Mouse (Mus musculus) CH12.LX (cell line): ENCODE measurements around the gene Ppp2r5e. TPM values are rescaled to one million over a fixed set of nuclear protein-coding genes. Genes with fewer than 3 reads are reported as not detected.

ENCODE experiments used
- DNase-seq: peaks from one replicate; pipeline ENCODE4 v3.0.0-alpha.2; 2013; ENCODE audit errors: extremely low read depth
- H3K27ac ChIP-seq: 2 replicates; pipeline ENCODE4 v1.5.1; 2012; ENCODE audit warnings: low read depth, mild to moderate bottlenecking, control low read depth, moderate library complexity; ENCODE audit not compliant: insufficient read depth
- H3K27me3 ChIP-seq: replicated peaks from 2 replicates; pipeline ENCODE3; 2012; ENCODE audit warnings: inconsistent platforms
- H3K36me3 ChIP-seq, 2 experiments: replicated peaks in 1 of 2; 2 replicates each; pipeline versions ENCODE3 to v1.6.1; 2012; ENCODE audit warnings: inconsistent platforms in 1 of 2, low read length in 1 of 2, mild to moderate bottlenecking in 1 of 2, mixed read lengths in 1 of 2, moderate library complexity in 1 of 2; ENCODE audit not compliant: control insufficient read depth in 1 of 2, insufficient read depth in 1 of 2
- H3K4me1 ChIP-seq, 2 experiments: 2 replicates each; pipeline ENCODE4 v1.6.1; 2012; ENCODE audit warnings: inconsistent platforms in 1 of 2, moderate library complexity in 1 of 2; ENCODE audit not compliant: insufficient read depth in 2 of 2, control insufficient read depth in 1 of 2
- H3K4me2 ChIP-seq: 2 replicates; pipeline ENCODE4 v1.6.1; 2012; ENCODE audit warnings: low read depth, mild to moderate bottlenecking, control low read depth; ENCODE audit not compliant: poor library complexity, insufficient read depth, severe bottlenecking
- H3K4me3 ChIP-seq, 3 experiments: fragments of 150-350 bp in 1 of 3; sonication (generic) in 1 of 3; replicated peaks in 1 of 3; 2 replicates each; pipeline versions ENCODE3 to v1.5.1; 2011 to 2012; ENCODE audit warnings: low read depth in 2 of 3, low read length in 2 of 3, mild to moderate bottlenecking in 2 of 3, moderate library complexity in 2 of 3, control low read depth in 1 of 3, improper control_type of control experiment in 1 of 3, inconsistent platforms in 1 of 3, mixed read lengths in 1 of 3; ENCODE audit not compliant: poor library complexity in 1 of 3
- H3K79me2 ChIP-seq: replicated peaks from 2 replicates; pipeline ENCODE4 v1.6.1; 2012; ENCODE audit warnings: mild to moderate bottlenecking, moderate library complexity; ENCODE audit not compliant: control insufficient read depth, poor library complexity, insufficient read depth, severe bottlenecking; ENCODE audit errors: extremely low read depth
- H3K9ac ChIP-seq: 2 replicates; pipeline ENCODE4 v1.6.1; 2012; ENCODE audit warnings: low read depth, mild to moderate bottlenecking, control low read depth, moderate library complexity; ENCODE audit not compliant: insufficient read depth
- H3K9me3 ChIP-seq: replicated peaks from 2 replicates; pipeline ENCODE3; 2012; ENCODE audit warnings: low read length, inconsistent platforms, mixed read lengths
- BHLHE40 ChIP-seq: IDR thresholded peaks from 2 replicates; pipeline ENCODE4 v1.6.1; 2011; ENCODE audit warnings: mild to moderate bottlenecking, low read depth, low read length, improper control_type of control experiment
- CHD1 ChIP-seq: IDR thresholded peaks from 2 replicates; pipeline ENCODE4 v1.6.1; 2012; ENCODE audit warnings: low read depth, low read length, improper control_type of control experiment, inconsistent platforms
- CHD2 ChIP-seq: IDR thresholded peaks from 2 replicates; pipeline ENCODE4 v1.6.1; 2011; ENCODE audit warnings: low read length, improper control_type of control experiment
- CTCF ChIP-seq, 2 experiments: IDR thresholded peaks in 1 of 2; conservative IDR thresholded peaks in 1 of 2; 2 replicates each; pipeline ENCODE4 v1.5.1; 2011 to 2012; ENCODE audit warnings: low read depth in 2 of 2, low read length in 2 of 2, improper control_type of control experiment in 1 of 2, inconsistent platforms in 1 of 2, mild to moderate bottlenecking in 1 of 2, moderate library complexity in 1 of 2
- ELF1 ChIP-seq: IDR thresholded peaks from 2 replicates; pipeline ENCODE4 v1.6.1; 2014; ENCODE audit warnings: low read depth, mild to moderate bottlenecking, inconsistent platforms, low read length, improper control_type of control experiment
- ETS1 ChIP-seq: conservative IDR thresholded peaks from 2 replicates; pipeline ENCODE4 v1.6.1; 2012; ENCODE audit warnings: low read depth, mild to moderate bottlenecking, inconsistent platforms, low read length, improper control_type of control experiment, moderate library complexity
- GABPA ChIP-seq: IDR thresholded peaks from 2 replicates; pipeline ENCODE4 v1.6.1; 2012; ENCODE audit warnings: low read depth, low read length, improper control_type of control experiment, inconsistent platforms; ENCODE audit not compliant: insufficient replicate concordance
- HCFC1 ChIP-seq: IDR thresholded peaks from 2 replicates; pipeline ENCODE4 v1.6.1; 2012; ENCODE audit warnings: low read depth, mild to moderate bottlenecking, inconsistent platforms, low read length, improper control_type of control experiment
- IRF4 ChIP-seq: IDR thresholded peaks from 2 replicates; pipeline ENCODE4 v1.6.1; 2014; ENCODE audit warnings: low read depth, mild to moderate bottlenecking, inconsistent platforms, low read length, improper control_type of control experiment
- JUN ChIP-seq: IDR thresholded peaks from 2 replicates; pipeline ENCODE4 v1.6.1; 2011; ENCODE audit warnings: low read depth, mild to moderate bottlenecking, low read length, improper control_type of control experiment, moderate library complexity; ENCODE audit not compliant: insufficient read depth
- KAT2A ChIP-seq: IDR thresholded peaks from 2 replicates; pipeline ENCODE4 v1.6.1; 2012; ENCODE audit warnings: low read length, improper control_type of control experiment, inconsistent platforms; ENCODE audit not compliant: insufficient replicate concordance
- MAFK ChIP-seq: IDR thresholded peaks from 2 replicates; pipeline ENCODE4 v1.6.1; 2011; ENCODE audit warnings: low read length, improper control_type of control experiment; ENCODE audit not compliant: insufficient replicate concordance
- MAZ ChIP-seq: IDR thresholded peaks from 2 replicates; pipeline ENCODE4 v1.6.1; 2012; ENCODE audit warnings: low read depth, mild to moderate bottlenecking, inconsistent platforms, low read length, improper control_type of control experiment, moderate library complexity
- MEF2A ChIP-seq: IDR thresholded peaks from 2 replicates; pipeline ENCODE4 v1.6.1; 2014; ENCODE audit warnings: low read depth, mild to moderate bottlenecking, inconsistent platforms, low read length, improper control_type of control experiment, borderline replicate concordance
- MXI1 ChIP-seq: IDR thresholded peaks from 2 replicates; pipeline ENCODE4 v1.6.1; 2011; ENCODE audit warnings: mild to moderate bottlenecking, low read depth, low read length, improper control_type of control experiment
- MYC ChIP-seq: IDR thresholded peaks from 2 replicates; pipeline ENCODE4 v1.6.1; 2011; ENCODE audit warnings: low read depth, mild to moderate bottlenecking, improper control_type of control experiment, low read length
- PAX5 ChIP-seq: IDR thresholded peaks from 2 replicates; pipeline ENCODE4 v1.6.1; 2012; ENCODE audit warnings: low read length, inconsistent platforms, mixed read lengths
- POLR2A ChIP-seq: IDR thresholded peaks from 2 replicates; pipeline ENCODE4 v1.6.1; 2011; ENCODE audit warnings: low read depth, mild to moderate bottlenecking, improper control_type of control experiment, low read length
- POLR2AphosphoS2 ChIP-seq: IDR thresholded peaks from 2 replicates; pipeline ENCODE4 v1.6.1; 2011; ENCODE audit warnings: low read depth, low read length, improper control_type of control experiment
- RAD21 ChIP-seq: IDR thresholded peaks from 2 replicates; pipeline ENCODE4 v1.6.1; 2011; ENCODE audit warnings: low read depth, mild to moderate bottlenecking, low read length, improper control_type of control experiment, moderate library complexity
- RCOR1 ChIP-seq: conservative IDR thresholded peaks from 2 replicates; pipeline ENCODE4 v1.6.1; 2012; ENCODE audit warnings: low read depth, mild to moderate bottlenecking, inconsistent platforms, low read length, improper control_type of control experiment
- SMC3 ChIP-seq: IDR thresholded peaks from 2 replicates; pipeline ENCODE4 v1.6.1; 2011; ENCODE audit warnings: low read depth, low read length, improper control_type of control experiment
- TBP ChIP-seq: conservative IDR thresholded peaks from 2 replicates; pipeline ENCODE4 v1.6.1; 2011; ENCODE audit warnings: low read depth, low read length, improper control_type of control experiment
- USF1 ChIP-seq: IDR thresholded peaks from 2 replicates; pipeline ENCODE4 v1.6.1; 2014; ENCODE audit warnings: low read depth, mild to moderate bottlenecking, inconsistent platforms, low read length, improper control_type of control experiment
- ZC3H11A ChIP-seq: IDR thresholded peaks from 2 replicates; pipeline ENCODE4 v1.6.1; 2012; ENCODE audit warnings: low read depth, mild to moderate bottlenecking, inconsistent platforms, low read length, improper control_type of control experiment
- ZKSCAN1 ChIP-seq: IDR thresholded peaks from 2 replicates; pipeline ENCODE4 v1.6.1; 2012; ENCODE audit warnings: low read depth, inconsistent platforms, low read length, improper control_type of control experiment, borderline replicate concordance
- ZNF384 ChIP-seq: IDR thresholded peaks from 2 replicates; pipeline ENCODE4 v1.6.1; 2012; ENCODE audit warnings: low read depth, low read length, improper control_type of control experiment, inconsistent platforms
- dilution Hi-C: fragments of 300-500 bp; cut with MboI; formaldehyde crosslinking; loops from 2 replicates; pipeline ENCODE4 v1.14.3; 2020; ENCODE audit warnings: low sequenced_read_pairs; ENCODE audit not compliant: extremely low pct_unique_long_range_greater_than_20kb, extremely low pct_ligation_motif_present
- in situ Hi-C: fragments of 300-500 bp; cut with MboI; formaldehyde crosslinking; loops from 3 replicates; pipeline ENCODE4 v1.14.3; 2019; ENCODE audit warnings: low sequenced_read_pairs, low pct_ligation_motif_present, low pct_unique_long_range_greater_than_20kb, mixed read lengths
- polyA plus RNA-seq: library from polyadenylated mRNA; unstranded; fragments of >175 nt; gene quantifications from 2 replicates; pipeline ENCODE4 v1.2.1, GENCODE M21; 2012; ENCODE audit warnings: low read depth; ENCODE audit not compliant: insufficient read length
- total RNA-seq, 2 experiments: library from RNA; depleted of rRNA; stranded (reverse); fragments of 300-350 nt in 1 of 2; fragments of >200 nt in 1 of 2; gene quantifications; 2 replicates each; pipeline ENCODE4 v1.2.3; 2012 to 2014

Ppp2r5e gene
- total and polyA plus RNA-seq, 3 experiments: 9.3 to 21.7 (median 10.0) TPM

DNA sequence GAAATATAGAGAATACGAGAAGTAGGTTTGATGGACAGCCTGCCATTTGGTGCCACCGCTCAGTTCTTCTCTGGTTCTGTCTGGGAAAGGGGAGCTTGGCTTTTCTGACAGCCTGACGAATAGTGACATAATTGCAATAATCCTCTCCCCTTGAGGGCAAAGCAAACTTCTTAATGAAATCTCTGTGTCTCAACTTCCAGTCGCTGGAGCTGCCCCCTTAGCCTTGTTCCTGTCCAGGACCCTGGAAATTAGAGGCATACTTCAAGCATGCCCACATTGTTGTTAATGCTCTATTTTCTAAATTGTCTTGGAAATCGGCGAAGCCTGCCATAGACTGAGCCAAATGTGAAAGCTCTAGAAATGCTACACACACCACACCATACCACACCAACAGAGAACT lies 167.3 kb downstream of the Ppp2r5e start:
- H3K27ac ChIP-seq: no peak overlapping the region
- in situ Hi-C loops: no loop called here
- H3K9ac ChIP-seq: no peak overlapping the region
- no peak overlapping the region for H3K4me2 ChIP-seq
- no peaks in the 10 kb centered on the region for H3K4me1 ChIP-seq
- DNase-seq: no peak
- no peaks in the 10 kb centered on the region for H3K36me3 ChIP-seq
- H3K27me3 ChIP-seq: no peaks in the 10 kb centered on the region
- no peak overlapping the region for H3K4me3 ChIP-seq
- no peaks in the 10 kb centered on the region for H3K79me2 ChIP-seq
- H3K9me3 ChIP-seq: peaks cover 2% of the 10 kb centered on the region
- dilution Hi-C loops: no loop called here
- TF ChIP-seq TBP (no peak), JUN (no peak), MXI1 (no peak), SMC3 (no peak), ETS1 (no peak), ZNF384 (no peak), PAX5 (no peak), RAD21 (no peak), POLR2A (no peak), MAFK (no peak), MAZ (no peak), BHLHE40 (no peak), GABPA (no peak), MEF2A (no peak), CHD1 (no peak), POLR2AphosphoS2 (no peak), IRF4 (no peak), RCOR1 (no peak), KAT2A (no peak)

DNA sequence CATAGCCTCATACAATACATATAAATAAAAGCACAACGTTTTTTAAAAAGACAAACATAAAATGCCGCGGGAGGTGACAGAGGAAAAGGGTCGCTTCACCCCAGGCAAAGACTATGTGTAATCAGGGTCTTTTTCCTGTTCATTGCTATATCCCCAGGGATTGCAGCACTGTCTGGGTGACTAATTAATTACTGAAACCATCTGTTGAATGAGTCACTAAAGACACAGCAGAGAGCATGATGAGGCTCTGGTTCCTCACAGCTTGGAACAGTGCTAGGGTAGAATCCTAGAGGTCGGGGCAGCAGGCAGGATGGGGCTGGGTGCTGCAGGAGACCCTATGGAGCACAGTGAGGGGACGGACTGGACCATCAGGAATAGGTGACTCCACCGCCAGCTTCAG lies 170.2 kb downstream of the Ppp2r5e start:
- Histone ChIP-seq H3K27ac (no peak overlapping the region), H3K27me3 (no peaks in the 10 kb centered on the region), H3K4me3 (no peak overlapping the region), H3K79me2 (no peaks in the 10 kb centered on the region), H3K9me3 (no peaks in the 10 kb centered on the region), H3K9ac (no peak overlapping the region), H3K4me1 (no peaks in the 10 kb centered on the region), H3K36me3 (no peaks in the 10 kb centered on the region), H3K4me2 (no peak overlapping the region)
- dilution Hi-C loops: no loop called here
- in situ Hi-C loops: no loop called here
- DNase-seq: no peak
- TF ChIP-seq MYC (no peak), MEF2A (no peak), ZKSCAN1 (no peak), CHD2 (no peak), KAT2A (no peak), POLR2A (no peak), JUN (no peak), PAX5 (no peak), ELF1 (no peak), MAFK (no peak), RAD21 (no peak), CTCF (conservative IDR thresholded peaks at IDR 0.05 in 1 of 2, IDR thresholded peaks at IDR 0.05 in 1 of 2; ENCODE audit: low read depth in 2 of 2, low read length in 2 of 2) (no peak), ZC3H11A (no peak), USF1 (no peak), HCFC1 (no peak)
